Mouse (Mus musculus) hindbrain, embryonic 14.5 days (tissue): ENCODE measurements around the gene Gcc2. TPM values are rescaled to one million over a fixed set of nuclear protein-coding genes. Genes with fewer than 3 reads are reported as not detected.
A peak's percentile ranks its signal among the peaks of the same experiment; 100 is the strongest.
"Not testable (repeated sequence)": the region's sequence is repeated elsewhere in the genome, so short reads cannot be mapped to it uniquely, and the experiment has no call there.

Experiments
- ATAC-seq: fragments of 200-750 bp; cut with Nextera tagmentation; 2 replicates; pipeline ENCODE4 v1.8.0; 2017; ENCODE audit warnings: moderate number of reproducible peaks, mild to moderate bottlenecking, moderate TSS enrichment, moderate library complexity; ENCODE audit not compliant: low FRiP score
- DNase-seq: peaks from one replicate; pipeline ENCODE4 v3.0.0-alpha.2; 2015; ENCODE audit warnings: low spot score
- H3K27ac ChIP-seq: fragments of 300-500 bp; sonication (generic); 2 replicates; pipeline ENCODE4 v1.5.1; 2014; ENCODE audit warnings: mild to moderate bottlenecking, moderate library complexity
- H3K27me3 ChIP-seq: fragments of 300-500 bp; sonication (generic); 2 replicates; pipeline ENCODE4 v1.6.1; 2014; ENCODE audit warnings: mild to moderate bottlenecking, low read length, mixed read lengths; ENCODE audit not compliant: control insufficient read depth, insufficient read depth
- H3K36me3 ChIP-seq: fragments of 300-500 bp; sonication (generic); replicated peaks from 2 replicates; pipeline ENCODE4 v1.6.1; 2014; ENCODE audit not compliant: control insufficient read depth, insufficient read depth
- H3K4me1 ChIP-seq: fragments of 300-500 bp; sonication (generic); replicated peaks from 2 replicates; pipeline ENCODE4 v1.6.1; 2014; ENCODE audit warnings: antibody characterized with exemption, low read length, mixed read lengths; ENCODE audit not compliant: control insufficient read depth, insufficient read depth
- H3K4me2 ChIP-seq: fragments of 300-500 bp; sonication (generic); replicated peaks from 2 replicates; pipeline ENCODE4 v1.6.1; 2014; ENCODE audit warnings: mild to moderate bottlenecking, moderate library complexity
- H3K4me3 ChIP-seq: fragments of 300-500 bp; sonication (generic); replicated peaks from 2 replicates; pipeline ENCODE4 v1.5.1; 2014; ENCODE audit warnings: mild to moderate bottlenecking, low read length
- H3K9ac ChIP-seq: fragments of 300-500 bp; sonication (generic); 2 replicates; pipeline ENCODE4 v1.6.1; 2014
- H3K9me3 ChIP-seq: fragments of 300-500 bp; sonication (generic); 2 replicates; pipeline ENCODE4 v1.6.1; 2016; ENCODE audit warnings: low read length; ENCODE audit not compliant: control insufficient read depth
- WGBS: fragments of 180-500 bp; shearing (Covaris S2); extraction: QIAGEN DNeasy Blood & Tissue Kit; methylation state at CpG from one replicate; pipeline ENCODE4 v1.1.7; 2014; 5-methylcytosine and 5-hydroxymethylcytosine counted together
- polyA plus RNA-seq: library from polyadenylated mRNA; unstranded; fragments of >200 nt; fragmentation: Nextera tagmentation; extraction: Ambion mirVana; gene quantifications from 2 replicates; pipeline ENCODE4 v1.2.1, GENCODE M21; 2014

Gcc2 gene
- polyA plus RNA-seq, 1 experiment from 2014 or later: 78.4 TPM

GRCm38 (mm10) chr10:58310791-58311190 is 55.5 kb downstream of the Gcc2 start:
- Histone ChIP-seq H3K4me3 (no peak overlapping the region), H3K9me3 (no peaks in the 10 kb centered on the region), H3K27ac (no peak overlapping the region), H3K36me3 (peaks cover 58% of the 10 kb centered on the region), H3K27me3 (no peaks in the 10 kb centered on the region), H3K4me2 (no peak overlapping the region), H3K9ac (no peak overlapping the region), H3K4me1 (no peaks in the 10 kb centered on the region)
- DNase-seq (no peak), ATAC-seq (no peak)
- 88% methylated on average over 1 of the region's 1 CpGs for WGBS

- Histone ChIP-seq H3K9ac (no peak overlapping the region), H3K27ac (no peak overlapping the region), H3K36me3 (peaks cover 39% of the 10 kb centered on the region), H3K4me3 (no peak overlapping the region), H3K4me1 (no peaks in the 10 kb centered on the region), H3K4me2 (no peak overlapping the region), H3K27me3 (no peaks in the 10 kb centered on the region), H3K9me3 (no peaks in the 10 kb centered on the region)
- ATAC-seq (no peak), DNase-seq (no peak)
- over 99% methylated on average over 5 of the region's 5 CpGs for WGBS
Measured at GRCm38 (mm10) chr10:58312887-58313286, 57.6 kb downstream of the Gcc2 start.

GRCm38 (mm10) chr10:58320881-58321280 is 65.6 kb downstream of the Gcc2 start:
- H3K4me1 ChIP-seq: peaks cover 17% of the 10 kb centered on the region
- no peaks in the 10 kb centered on the region for H3K9me3 ChIP-seq
- 97% methylated on average over 3 of the region's 3 CpGs for WGBS
- H3K9ac ChIP-seq: no peak overlapping the region
- no peak overlapping the region for H3K27ac ChIP-seq
- DNase-seq (no peak), ATAC-seq (no peak)
- no peak overlapping the region for H3K4me3 ChIP-seq
- no peaks in the 10 kb centered on the region for H3K36me3 ChIP-seq
- no peak overlapping the region for H3K4me2 ChIP-seq
- no peaks in the 10 kb centered on the region for H3K27me3 ChIP-seq

- no peaks in the 10 kb centered on the region for H3K9me3 ChIP-seq
- 33% methylated on average over 6 of the region's 6 CpGs for WGBS
- peaks cover 30% of the 10 kb centered on the region for H3K4me1 ChIP-seq
- peak overlapping the region; percentile 22; the same call in 1 of the 2 replicates for H3K27ac ChIP-seq
- H3K4me2 ChIP-seq: peak overlapping the region; percentile 61
- no peak for ATAC-seq
- H3K27me3 ChIP-seq: no peaks in the 10 kb centered on the region
- DNase-seq: no peak
- H3K9ac ChIP-seq: no peak overlapping the region; the same call in 1 of the 2 replicates
- peak overlapping the region; percentile 94 for H3K4me3 ChIP-seq
- no peaks in the 10 kb centered on the region for H3K36me3 ChIP-seq
Measured at GRCm38 (mm10) chr10:58322361-58323027, 67.2 kb downstream of the Gcc2 start.

- under 1% methylated on average over 83 of the region's 86 CpGs for WGBS
- Histone ChIP-seq H3K36me3 (no peaks in the 10 kb centered on the region), H3K4me2 (peak within 1 kb of the TSS; percentile 61), H3K4me3 (peak within 1 kb of the TSS; percentile 94), H3K27me3 (no peaks in the 10 kb centered on the region), H3K4me1 (peaks cover 30% of the 10 kb centered on the region), H3K9me3 (no peaks in the 10 kb centered on the region), H3K27ac (peak within 1 kb of the TSS; percentile 84), H3K9ac (peak within 1 kb of the TSS; percentile 90)
- ATAC-seq: peak; percentile 98
- peak; percentile 98 for DNase-seq
Measured at GRCm38 (mm10) chr10:58323028-58323991, 68.0 kb downstream of the Gcc2 start, which contains the start of gene Lims1. Gene Lims1 (plus strand): TSS chr10:58323466.

- DNase-seq (no peak), ATAC-seq (no peak)
- Histone ChIP-seq H3K4me1 (peaks cover 30% of the 10 kb centered on the region), H3K4me2 (peak overlapping the region; percentile 28), H3K4me3 (no peak overlapping the region), H3K27ac (no peak overlapping the region), H3K9ac (no peak overlapping the region), H3K36me3 (no peaks in the 10 kb centered on the region), H3K27me3 (no peaks in the 10 kb centered on the region), H3K9me3 (no peaks in the 10 kb centered on the region)
- 36% methylated on average over 3 of the region's 3 CpGs for WGBS
Measured at GRCm38 (mm10) chr10:58326271-58326670, 71.0 kb downstream of the Gcc2 start.

- H3K36me3 ChIP-seq, H3K27me3 ChIP-seq, H3K4me2 ChIP-seq, H3K4me3 ChIP-seq, H3K9me3 ChIP-seq, H3K9ac ChIP-seq, H3K27ac ChIP-seq, DNase-seq, ATAC-seq: not testable (repeated sequence)
- WGBS: 96% methylated on average over 6 of the region's 6 CpGs
- H3K4me1 ChIP-seq: peaks cover 30% of the 10 kb centered on the region
Measured at GRCm38 (mm10) chr10:58327836-58328235, 72.5 kb downstream of the Gcc2 start.

- Histone ChIP-seq H3K27ac (no peak overlapping the region), H3K4me3 (no peak overlapping the region), H3K36me3 (no peaks in the 10 kb centered on the region), H3K27me3 (no peaks in the 10 kb centered on the region), H3K9ac (no peak overlapping the region), H3K4me2 (no peak overlapping the region), H3K4me1 (peaks cover 30% of the 10 kb centered on the region), H3K9me3 (no peaks in the 10 kb centered on the region)
- 97% methylated on average over 8 of the region's 8 CpGs for WGBS
- DNase-seq (no peak), ATAC-seq (no peak)
Measured at GRCm38 (mm10) chr10:58328517-58329108, 73.3 kb downstream of the Gcc2 start.

- H3K36me3 ChIP-seq: no peaks in the 10 kb centered on the region
- H3K9me3 ChIP-seq: no peaks in the 10 kb centered on the region
- ATAC-seq: no peak
- H3K27me3 ChIP-seq: no peaks in the 10 kb centered on the region
- H3K4me2 ChIP-seq: no peak overlapping the region
- H3K4me3 ChIP-seq: no peak overlapping the region
- H3K4me1 ChIP-seq: peaks cover 16% of the 10 kb centered on the region
- no peak for DNase-seq
- H3K27ac ChIP-seq: no peak overlapping the region
- no peak overlapping the region for H3K9ac ChIP-seq
Measured at GRCm38 (mm10) chr10:58330635-58331034, 75.3 kb downstream of the Gcc2 start.
